Mouse (Mus musculus) adrenal gland, adult 18-20 months (tissue): Measurements from ENCODE around the gene Nhs. TPM values are rescaled to one million over a fixed set of nuclear protein-coding genes. Genes with fewer than 3 reads are reported as not detected.
A peak's percentile ranks its signal among the peaks of the same experiment; 100 is the strongest.

Experiments
- DNase-seq, 2 experiments: peaks; one replicate each; pipeline ENCODE4 v3.0.0; 2021 to 2022; ENCODE audit warnings: low spot score in 2 of 2
- total RNA-seq, 2 experiments: library from RNA; stranded (reverse); gene quantifications; 1 replicate in 1 of 2; 2 replicates in 1 of 2; pipeline ENCODE4 v1.2.3; 2021

The Nhs gene
- total RNA-seq, 2 experiments from 2014 or later = 0.80 to 0.89 TPM

DNA sequence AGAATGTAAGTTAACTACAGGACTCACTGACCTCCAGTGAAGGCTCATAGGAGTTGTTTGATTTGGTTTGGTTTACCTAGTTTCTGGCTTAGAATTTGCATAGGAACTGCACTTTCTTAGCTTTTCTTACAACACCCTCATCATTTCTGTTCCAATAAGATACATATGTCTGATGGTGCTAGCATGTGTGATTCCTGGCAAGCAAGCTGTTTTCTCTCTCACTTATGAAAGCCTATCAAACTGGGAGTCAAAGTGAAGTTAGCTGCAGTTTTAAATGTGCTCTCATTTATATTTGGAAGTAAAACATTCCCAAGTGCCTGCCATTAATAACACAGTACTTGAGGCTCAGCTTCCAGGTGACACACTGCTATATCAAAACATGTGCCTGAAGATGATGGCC lies 207.2 kb downstream of the Nhs start:
- no peak for DNase-seq

DNA sequence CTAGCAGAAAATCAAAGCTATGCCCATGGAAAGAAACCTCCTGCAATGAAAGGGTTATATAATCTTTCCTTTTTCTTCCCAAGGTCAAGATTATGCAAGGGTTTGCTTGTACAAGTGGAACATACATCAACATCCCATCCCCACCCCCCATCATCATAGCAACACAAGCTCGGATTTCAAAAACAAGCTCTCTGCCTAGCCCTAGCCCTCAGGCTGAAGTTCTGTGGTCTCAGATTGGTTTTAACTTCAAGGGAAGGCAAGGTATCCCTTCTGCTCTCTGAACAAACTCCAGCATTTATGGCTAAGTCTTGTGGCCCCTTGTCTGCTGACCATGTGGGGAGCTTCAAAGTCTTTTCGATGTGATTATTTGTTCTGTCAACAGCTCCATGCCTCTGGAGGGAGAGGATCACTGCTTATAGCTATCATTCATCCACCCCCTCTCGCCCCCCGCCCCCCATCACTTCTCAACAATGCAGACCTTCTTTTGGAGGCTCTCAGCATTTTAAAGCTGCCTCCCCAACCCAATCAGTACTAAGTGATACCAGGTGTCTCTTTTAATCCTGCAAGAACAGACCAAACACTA lies 216.3 kb downstream of the Nhs start:
- no peak for DNase-seq

DNA sequence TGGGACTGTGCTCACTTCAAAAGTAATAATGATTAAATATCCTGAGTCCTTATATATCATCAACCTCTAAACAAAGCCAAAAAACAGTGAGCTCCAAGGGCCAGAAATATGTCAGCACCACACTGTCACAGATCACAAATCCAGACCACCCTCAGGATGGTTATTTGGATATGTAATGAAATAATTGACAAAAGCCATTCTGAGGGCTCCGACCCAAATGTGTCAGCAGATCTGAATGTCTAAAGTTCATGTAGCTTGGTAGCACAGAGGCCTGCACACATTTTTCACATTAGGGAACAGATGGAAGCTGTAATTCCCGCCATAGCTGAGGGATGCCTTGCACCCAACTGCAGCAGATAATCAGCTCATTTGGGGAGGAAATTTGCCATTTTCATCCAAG lies 218.8 kb downstream of the Nhs start:
- no peak for DNase-seq

DNA sequence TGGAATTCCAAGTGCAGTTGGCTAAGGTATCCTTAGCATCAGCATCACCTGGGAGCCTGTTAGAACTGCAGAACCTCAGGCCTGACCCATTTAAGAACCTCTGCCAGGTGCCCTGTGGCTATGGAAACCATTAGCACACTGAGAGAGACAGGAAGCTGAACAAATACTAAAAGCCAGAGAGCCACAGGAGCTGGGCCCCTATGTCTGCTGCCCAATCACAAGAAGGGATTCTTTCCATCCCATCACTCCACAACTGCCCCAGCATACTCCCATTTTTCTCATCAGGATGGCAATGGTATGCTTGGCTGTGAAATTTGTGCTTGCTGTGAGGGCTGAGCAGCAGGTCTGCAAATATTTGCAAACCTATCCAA lies 232.9 kb downstream of the Nhs start:
- DNase-seq = no peak

DNA sequence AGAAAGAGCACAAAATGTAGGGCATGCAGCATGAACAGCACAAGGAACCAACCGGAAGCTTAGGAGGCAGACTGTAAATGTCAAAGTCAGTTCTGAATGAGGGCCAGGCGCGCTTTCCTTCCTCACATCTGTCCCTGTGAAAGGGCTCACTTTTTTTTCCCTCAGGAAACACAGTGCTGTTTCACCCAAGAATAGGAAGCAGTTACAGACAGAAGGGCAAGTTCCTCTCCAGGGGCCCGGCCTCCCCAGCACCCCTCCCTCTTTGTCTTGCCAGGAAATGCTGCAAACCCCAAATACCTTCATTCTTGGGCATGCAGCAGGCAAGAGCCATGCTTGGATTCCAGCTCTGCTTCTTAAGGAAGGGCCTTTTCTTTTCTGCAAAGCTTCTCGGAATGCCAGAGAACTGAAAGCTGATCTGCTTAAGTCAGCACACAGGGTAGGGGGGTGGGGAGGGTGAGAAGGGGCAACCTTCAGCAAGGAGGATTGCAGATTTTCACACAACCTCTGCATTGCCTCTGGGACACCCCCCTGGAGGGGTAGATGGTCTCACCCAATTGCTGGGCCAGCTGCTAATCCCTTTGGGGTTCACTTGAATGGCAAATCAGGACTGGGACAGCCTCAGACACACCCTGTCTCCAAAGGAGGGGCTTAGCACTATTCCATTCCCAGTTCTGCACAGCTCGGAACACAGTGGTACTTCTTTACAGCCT lies 233.4 kb downstream of the Nhs start:
- no peak for DNase-seq

DNA sequence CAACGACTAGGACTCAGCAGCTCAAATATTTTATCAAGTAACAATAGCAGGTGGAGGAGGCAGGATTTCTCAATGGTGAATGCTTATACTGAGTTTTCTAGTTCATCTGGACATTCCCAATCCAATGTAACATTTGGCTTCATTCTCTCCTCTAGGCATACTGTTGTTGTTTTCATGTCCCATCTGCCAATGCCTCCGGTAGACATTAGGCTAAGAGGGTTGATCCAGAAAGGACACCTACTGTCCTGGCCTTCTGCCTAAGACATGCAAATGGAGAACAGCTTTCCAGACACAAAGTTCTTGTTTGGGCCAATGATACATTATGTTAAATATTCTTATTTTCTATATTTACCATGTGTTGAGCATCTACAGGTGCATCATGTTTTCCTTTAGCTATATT lies 236.9 kb downstream of the Nhs start:
- no peak for DNase-seq

DNA sequence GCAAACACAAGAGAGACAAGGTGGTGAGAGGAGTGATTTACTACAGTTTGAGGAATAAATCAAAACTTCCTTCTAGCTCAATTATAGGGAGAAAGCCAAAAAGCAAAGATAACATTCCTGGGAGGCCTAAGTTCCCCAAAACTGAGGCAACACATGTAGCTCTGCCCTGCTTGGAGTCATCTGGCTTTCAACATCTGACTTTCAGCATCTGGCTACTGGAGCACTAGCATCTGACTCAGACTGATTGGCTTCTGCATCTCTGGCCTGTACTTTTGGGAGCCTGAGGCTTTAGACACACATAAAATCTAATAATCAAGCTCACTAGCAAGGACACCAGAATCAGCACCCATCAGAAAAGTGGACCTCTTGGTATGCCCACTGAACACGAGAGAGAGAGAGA lies 237.9 kb downstream of the Nhs start:
- DNase-seq = no peak

DNA sequence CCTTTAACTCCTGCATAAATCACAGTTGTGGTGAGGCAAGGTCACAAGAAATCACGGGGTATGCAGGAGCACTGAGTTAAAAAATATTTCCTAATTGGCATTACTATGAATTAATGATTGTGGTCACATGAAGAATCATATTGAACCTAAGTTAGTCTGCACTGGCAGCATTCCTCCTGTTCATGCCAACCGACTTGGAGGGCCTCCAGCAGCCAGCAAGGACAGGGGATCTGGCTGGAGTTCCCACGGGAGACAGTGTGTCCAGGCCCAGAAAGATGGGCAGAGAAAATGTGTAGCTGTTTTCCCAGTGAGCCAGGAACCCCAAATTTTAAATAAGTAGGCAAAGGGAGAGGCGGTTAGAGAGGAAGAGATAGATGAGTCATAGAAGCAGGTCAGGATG lies 249.6 kb downstream of the Nhs start:
- DNase-seq = no peak

DNA sequence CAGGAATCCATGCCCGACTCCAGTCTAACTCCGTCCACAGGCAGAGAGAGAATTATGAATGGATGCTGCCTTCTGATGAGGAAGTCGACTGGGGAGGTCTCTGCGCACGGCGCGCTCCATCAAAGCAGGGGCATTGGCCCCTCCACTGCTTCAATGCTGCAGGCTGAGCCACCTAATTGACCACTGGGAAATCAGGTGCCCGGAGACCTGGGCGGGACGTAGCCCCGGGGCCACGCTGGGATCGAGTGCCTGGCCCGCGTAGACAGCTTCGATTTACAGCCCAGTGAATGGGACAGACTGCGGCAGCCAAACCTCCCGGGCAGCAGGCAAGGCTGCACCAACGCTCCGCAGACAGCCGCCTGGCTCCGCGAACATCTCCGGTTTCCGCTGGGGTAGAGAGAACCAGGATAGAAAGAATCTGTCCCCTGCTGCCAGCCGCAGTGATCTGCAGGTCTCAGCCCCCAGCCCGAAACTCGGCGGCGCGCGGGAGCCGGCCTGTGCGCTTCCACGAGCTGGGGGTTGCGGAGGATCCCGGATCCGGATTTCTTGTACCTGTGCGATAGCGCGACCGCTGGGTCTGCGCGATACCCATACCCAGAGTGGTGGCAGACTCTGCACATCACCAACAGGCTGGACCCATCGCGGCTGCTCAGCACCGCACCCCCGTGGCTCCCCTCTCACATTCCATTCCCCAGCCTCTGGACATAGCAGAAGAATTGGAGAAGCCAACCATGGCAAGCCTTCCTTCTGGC lies 250.7 kb downstream of the Nhs start:
- no peak for DNase-seq

DNA sequence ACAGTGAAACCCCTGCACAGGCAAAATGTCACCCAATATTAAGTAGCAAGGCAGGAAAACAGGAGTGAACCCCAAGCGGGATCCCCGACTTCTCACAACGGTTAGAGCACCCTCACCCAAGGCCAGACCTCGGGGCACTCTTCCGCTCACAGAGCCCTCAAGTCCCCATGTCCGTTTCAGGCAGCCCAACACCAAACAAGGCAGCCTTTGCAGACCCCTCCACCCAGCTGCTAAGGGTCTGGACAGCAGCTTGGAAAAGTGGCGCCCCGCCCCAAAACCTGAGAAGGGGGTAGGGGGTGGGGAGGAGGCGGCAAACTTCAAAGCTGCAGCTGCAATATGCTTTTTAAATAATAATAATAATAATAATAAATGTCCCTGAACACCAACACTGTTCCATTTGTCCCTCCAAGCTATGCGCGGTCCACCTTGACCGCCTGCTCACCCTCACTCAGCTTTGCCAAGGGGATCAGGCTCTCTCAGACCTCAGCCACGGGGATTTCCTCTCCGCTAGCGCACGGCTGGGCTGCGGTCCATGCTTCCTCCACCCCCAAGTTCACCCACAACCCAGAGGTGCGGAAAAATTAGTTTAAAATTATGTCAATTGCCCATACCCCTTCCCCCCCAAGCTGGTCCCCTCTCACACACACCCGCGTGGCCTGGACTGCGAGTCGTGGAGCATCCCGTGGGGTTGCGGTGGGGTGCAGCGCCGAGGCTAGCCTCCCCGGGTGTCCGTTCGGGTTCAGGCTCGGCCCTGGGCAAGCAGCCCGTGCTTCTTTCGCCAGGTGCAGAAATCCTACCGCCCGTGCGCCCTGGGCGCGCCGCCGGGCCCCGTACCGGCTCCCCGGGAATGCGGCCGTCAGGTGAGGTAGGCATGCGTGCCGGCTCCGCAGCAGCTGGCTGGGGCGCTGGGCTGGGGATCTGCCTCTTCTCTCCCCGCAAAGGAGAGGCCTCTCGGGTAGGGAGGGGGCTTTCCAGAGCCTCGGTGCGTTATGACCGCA lies 251.6 kb downstream of the Nhs start:
- no peak for DNase-seq

DNA sequence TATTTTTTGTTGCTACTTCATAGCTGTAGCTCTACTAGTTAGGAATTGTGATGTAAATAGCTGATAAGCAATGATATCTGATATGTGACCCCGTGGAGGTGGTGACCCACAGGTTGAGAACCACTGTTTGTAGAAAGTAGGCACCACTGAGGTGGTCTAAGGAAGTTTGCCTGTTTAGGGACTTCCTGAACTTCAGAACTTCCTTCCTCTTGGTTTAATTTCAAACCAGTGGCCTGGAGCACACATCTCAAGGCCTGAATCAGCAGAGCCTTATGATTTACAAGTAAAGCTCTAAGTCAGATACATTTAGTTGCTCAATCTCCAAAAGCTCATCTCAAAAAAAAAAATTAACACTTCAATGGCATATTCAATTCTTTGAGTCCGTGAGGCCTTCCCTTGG lies 265.1 kb downstream of the Nhs start:
- DNase-seq = no peak

DNA sequence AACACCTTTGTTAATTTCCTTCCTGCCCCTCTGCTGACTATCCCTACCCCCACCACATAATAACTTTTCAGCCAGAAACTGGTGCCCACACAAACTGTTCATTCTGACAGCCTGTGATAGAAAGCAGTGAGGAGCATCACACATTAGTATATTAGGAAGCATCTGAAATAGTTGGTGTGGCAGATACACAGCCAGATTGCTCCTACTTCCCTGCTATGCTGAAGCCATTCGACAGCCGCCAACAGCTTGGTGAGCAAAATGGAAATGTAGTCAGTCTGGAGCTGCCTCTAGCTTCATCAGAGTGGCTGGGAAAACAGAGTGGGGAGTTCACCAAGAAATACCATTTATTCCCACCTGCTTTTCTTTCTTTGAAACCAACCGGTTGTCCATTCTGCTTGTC lies 275.9 kb downstream of the Nhs start:
- DNase-seq = no peak

DNA sequence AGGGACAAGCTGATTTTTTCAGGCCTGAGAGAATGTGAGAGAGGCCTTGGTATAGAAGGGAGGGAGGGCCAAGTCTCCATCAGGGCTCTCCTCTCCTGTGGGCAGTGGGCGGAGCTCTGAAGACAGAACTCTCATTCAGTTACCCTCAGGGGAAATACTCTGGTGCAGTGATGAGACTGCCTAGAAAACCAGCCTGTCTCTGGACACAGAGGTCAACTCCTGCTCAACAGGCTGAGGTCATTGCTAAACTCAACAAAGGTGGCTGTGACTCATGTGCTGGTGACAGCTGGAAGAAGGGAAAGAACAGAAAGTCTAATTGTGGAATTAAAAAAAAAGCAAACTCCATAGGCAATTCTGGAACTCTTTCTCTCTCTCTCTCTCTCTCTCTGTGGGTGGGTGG lies 282.4 kb downstream of the Nhs start:
- no peak for DNase-seq

DNA sequence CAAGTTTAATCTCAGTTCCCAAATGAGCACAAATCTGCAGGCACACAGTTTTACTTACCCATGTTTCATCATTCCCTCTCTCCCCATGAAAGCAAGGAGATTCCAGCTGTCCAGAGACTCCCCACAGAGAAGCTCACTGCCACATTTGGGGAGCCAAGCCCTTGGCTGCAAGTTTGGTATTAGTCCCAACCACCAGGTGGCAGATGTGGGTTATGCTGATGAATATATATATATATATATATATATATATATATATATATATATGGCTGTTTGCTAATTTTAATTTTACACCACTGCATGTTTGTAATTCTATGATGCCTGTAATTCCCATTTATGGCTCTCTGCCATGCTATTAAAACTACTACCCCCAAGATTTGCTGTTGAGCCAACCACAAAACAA lies 286.0 kb downstream of the Nhs start:
- DNase-seq = no peak

DNA sequence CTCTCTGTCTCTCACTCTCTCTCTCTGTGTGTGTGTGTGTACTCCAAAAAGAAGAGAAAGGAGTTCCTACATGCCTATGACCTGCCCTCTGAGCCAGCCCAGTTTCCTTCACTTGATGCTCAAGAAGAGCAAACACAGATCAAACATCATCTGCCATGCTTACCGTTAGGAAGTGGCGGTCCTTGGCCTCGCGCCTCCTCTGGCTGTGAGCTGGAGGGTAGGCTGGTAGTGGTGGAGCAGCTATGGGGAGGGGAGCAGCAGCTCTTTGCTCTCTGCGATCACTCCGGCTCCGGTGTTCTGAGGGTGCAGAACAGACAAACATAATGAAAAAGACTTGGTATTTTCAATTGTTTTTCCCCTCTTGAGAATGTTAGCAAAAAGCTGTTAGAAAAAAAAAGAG lies 288.2 kb downstream of the Nhs start:
- no peak for DNase-seq

DNA sequence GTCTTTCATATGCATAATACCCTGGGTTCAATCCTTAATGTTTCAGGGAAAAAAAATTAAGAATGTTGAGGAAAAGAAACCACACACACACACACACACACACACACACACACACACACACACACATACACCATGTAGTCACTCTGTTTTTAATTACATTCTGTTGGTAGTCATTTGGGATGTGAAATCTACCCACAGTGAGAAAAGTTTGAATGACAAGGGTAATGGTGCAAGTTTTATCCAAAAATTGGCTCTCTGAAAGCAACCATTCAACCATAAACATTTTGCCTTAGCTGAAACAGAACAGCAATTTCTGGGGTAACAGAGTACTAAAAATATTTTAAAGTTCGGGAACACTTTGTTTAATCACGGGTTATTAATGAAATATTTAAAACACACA lies 303.9 kb downstream of the Nhs start:
- no peak for DNase-seq

DNA sequence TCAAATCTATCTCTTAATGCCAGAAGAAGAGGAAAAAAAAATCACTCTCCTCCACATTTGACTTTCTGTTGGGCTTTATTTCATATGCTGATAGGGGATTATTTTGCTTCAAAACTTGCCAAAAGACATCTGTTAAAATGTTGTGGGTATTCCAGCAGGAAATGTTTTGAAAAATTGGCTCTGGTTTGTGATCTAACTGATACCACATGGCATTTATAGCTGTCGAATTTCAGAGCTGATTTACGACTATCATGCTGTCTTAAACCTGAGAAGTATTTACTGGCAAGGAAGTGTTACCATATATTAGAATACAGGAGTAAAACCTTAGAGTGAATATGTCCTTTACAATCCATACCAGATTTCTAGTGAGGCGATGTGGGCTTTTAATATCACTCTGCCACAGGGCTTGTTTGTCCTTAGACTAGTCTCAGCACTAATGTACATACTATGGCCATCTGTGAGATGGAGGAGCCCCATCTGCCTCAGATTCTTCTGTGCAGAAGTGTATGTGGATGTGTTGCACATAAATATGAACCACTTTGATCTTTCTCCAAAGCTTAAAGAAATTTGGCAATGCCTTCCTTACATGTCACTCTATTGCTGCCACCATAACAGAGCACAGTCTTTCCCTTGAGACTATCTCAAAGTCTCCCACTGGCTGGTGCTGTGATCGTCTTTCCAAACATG lies 305.8 kb downstream of the Nhs start:
- no peak for DNase-seq

DNA sequence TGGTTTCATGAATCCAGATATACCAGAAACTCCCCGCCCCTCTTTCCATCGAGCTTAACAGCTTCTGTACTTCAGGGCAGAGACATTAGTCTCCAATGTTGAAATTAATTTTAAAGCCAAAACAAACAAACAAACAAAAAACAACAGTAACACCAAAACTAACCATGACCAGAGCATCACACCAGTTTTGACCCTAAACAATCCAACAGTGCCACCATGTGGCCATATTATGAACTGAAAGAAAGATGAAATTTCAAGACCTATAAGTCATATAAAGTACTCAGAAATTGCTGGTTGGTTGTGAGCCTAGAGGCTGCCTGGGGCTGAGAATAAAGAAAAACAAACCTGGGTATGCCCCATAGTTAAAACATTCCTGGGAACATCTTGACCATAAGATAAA lies 333.3 kb downstream of the Nhs start:
- peak in 1 of 2 experiments; percentile 23 for DNase-seq

DNA sequence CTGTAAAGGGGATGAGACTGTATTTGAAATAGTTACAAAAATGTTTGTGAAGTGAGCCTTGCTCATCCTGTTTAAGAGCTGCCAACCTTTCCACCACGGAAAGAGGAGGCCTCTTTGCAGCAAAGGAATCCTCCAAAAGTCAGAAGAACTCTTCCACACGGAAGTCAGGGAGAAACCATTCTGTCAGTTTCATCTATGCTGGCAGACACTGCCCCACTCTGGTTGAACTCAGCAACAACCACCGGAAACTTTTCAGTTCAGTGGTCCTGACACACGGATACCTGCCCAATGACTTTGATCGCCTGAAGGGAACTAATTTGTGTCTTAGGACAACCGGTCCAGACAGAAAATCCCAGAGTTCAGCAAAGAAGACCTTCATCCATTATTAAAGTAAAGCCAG lies 369.3 kb downstream of the Nhs start:
- DNase-seq = no peak
